Mouse (Mus musculus): ENCODE measurements around the gene Gm20422.
"Not testable (repeated sequence)": the region's sequence is repeated elsewhere in the genome, so short reads cannot be mapped to it uniquely, and the experiment has no call there.

The Gm20422 gene

DNA sequence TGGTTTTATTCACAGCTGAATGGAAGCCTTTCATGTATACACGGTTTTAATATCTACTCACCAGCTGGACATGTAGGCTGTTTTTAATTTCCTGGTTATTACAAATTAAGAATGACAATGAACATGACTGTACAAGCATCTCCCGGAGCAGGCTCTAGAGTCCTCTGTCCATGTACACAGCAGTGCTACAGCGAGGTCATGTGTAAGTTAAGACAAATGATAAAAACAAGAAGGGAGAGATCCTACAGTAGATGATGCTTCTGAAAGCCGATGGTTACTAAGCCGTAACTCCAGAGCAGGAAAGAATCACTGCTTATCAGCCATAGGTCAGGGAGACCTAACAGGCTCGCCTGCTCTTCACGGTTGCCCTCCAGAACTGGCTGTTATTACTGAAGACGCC lies 61.2 kb downstream of the Gm20422 start:
- no peak for DNase-seq (ENCODE audit: low spot score in 2 of 2)

GRCm38 (mm10) chr8:69710624-69711023 lies 64.1 kb downstream of the Gm20422 start, which contains the start of gene Zfp869:
TSS of gene Zfp869 (minus strand) at chr8:69710724.
- DNase-seq (ENCODE audit: low spot score in 2 of 2), result not testable (repeated sequence)

GRCm38 (mm10) chr8:69701810-69702209 lies 72.9 kb downstream of the Gm20422 start:
- DNase-seq (ENCODE audit: low spot score in 2 of 2), result no peak

Measured in urinary bladder, postnatal 4 days (tissue).